8 mouse cellular contexts compared by ENCODE assay signal in the genomic region with DNA sequence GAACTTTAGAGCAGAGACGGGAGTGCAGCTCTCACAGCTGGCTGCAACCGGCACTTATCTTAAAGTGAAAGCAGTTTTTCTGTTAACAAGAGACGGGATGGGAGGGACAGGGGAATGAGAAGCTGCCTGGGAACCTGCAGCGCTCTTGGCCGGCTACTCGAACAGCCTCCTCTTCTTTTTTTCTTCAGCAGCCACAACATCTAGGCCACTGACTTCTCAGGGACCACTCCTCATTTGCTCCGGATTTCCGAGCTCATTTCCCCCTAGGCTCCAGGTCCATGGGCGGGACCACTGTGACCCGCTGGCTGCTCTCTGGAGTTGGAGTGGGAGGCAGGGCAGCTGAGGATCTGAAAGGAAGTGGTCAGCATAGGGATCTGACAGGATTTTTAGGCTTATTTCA.
DNase-seq lines count a peak whose midpoint lies in the region; ATAC-seq and TF ChIP-seq lines count a peak whose summit lies in the region.
"Not testable (repeated sequence)": the region's sequence is repeated elsewhere in the genome, so short reads cannot be mapped to it uniquely, and the experiment has no call there.

No protein-coding gene starts in this region.

- H3K4me2 ChIP-seq in heart, embryonic 15.5 days, result peak overlapping the region; percentile 41
- H3K4me2 ChIP-seq in limb, embryonic 12.5 days, result peak overlapping the region; percentile 31; the same call in 1 of the 2 replicates
- peak overlapping the region; percentile 18 for H3K4me2 ChIP-seq in myocyte (ENCODE audit: low read depth)

- H3K4me1 ChIP-seq in heart, embryonic 15.5 days (replicated peaks); limb, embryonic 12.5 days (replicated peaks); small intestine, adult 2 months (ENCODE audit: control insufficient read depth, insufficient read depth, insufficient read length, low read length): not testable (repeated sequence)

- not testable (repeated sequence) for DNase-seq in gastrocnemius, adult 2 months
- DNase-seq in heart, adult 9 months (ENCODE audit: low spot score in 2 of 2), result peak; percentile 3 to 17
- peak; percentile 8 to 31 for DNase-seq in heart, postnatal 36 days
- DNase-seq in kidney, adult 18-20 months, result peak; percentile 13

- H3K79me2 ChIP-seq in myocyte (ENCODE audit: control insufficient read depth, insufficient read depth), result not testable (repeated sequence)

- not testable (repeated sequence) for TF ChIP-seq POLR2A in myocyte (IDR thresholded peaks at IDR 0.05; ENCODE audit: insufficient read length, low read depth); small intestine, adult 2 months (IDR thresholded peaks at IDR 0.05; ENCODE audit: low read depth, low read length)

- H3K27ac ChIP-seq in gastrocnemius, adult 2 months; heart, embryonic 15.5 days; limb, embryonic 12.5 days; small intestine, adult 2 months (ENCODE audit: insufficient read depth, low read depth, low read length): not testable (repeated sequence)

- not testable (repeated sequence) for H3K36me3 ChIP-seq in heart, embryonic 15.5 days; limb, embryonic 12.5 days; myocyte (ENCODE audit: control insufficient read depth, insufficient read depth); small intestine, adult 2 months (ENCODE audit: control insufficient read depth, insufficient read depth, low read length)

- ATAC-seq in heart, embryonic 15.5 days (replicated peaks; ENCODE audit: insufficient number of reproducible peaks, insufficient read depth, low FRiP score, low read depth); limb, embryonic 12.5 days (ENCODE audit: insufficient number of reproducible peaks, insufficient read depth, low FRiP score, low TSS enrichment, low read depth): not testable (repeated sequence)

- intact Hi-C loops in gastrocnemius, adult 2 months (cut with DNase I); heart, postnatal 36 days (cut with DNase I): not testable (repeated sequence)

- not testable (repeated sequence) for H3ac ChIP-seq in myocyte (ENCODE audit: control insufficient read depth, insufficient read length)

- not testable (repeated sequence) for H3K9ac ChIP-seq in heart, embryonic 15.5 days; limb, embryonic 12.5 days (replicated peaks)

- not testable (repeated sequence) for H3K9me3 ChIP-seq in heart, embryonic 15.5 days (replicated peaks); limb, embryonic 12.5 days

- H3K27me3 ChIP-seq in heart, embryonic 15.5 days; limb, embryonic 12.5 days; myocyte (ENCODE audit: control insufficient read depth, insufficient read depth, insufficient read length); small intestine, adult 2 months (ENCODE audit: control insufficient read depth, insufficient read depth, low read length): not testable (repeated sequence)

- H3K4me3 ChIP-seq in gastrocnemius, adult 2 months, result peak overlapping the region; percentile 63
- H3K4me3 ChIP-seq in heart, embryonic 15.5 days, result peak overlapping the region; percentile 24; the same call in 1 of the 2 replicates
- not testable (repeated sequence) for H3K4me3 ChIP-seq in limb, embryonic 12.5 days (replicated peaks); myocyte
- peak overlapping the region; percentile 35; the same call in 1 of the 2 replicates for H3K4me3 ChIP-seq in small intestine, adult 2 months (ENCODE audit: low read depth, low read length)

- WGBS in heart, embryonic 15.5 days, result 19% methylated on average over 6 of the region's 10 CpGs
- 13% methylated on average over 7 of the region's 10 CpGs for WGBS in limb, embryonic 12.5 days
- 15% methylated on average over 7 of the region's 10 CpGs for WGBS in small intestine, adult 2 months

- TF ChIP-seq CTCF in gastrocnemius, adult 2 months (IDR thresholded peaks at IDR 0.05); small intestine, adult 2 months (IDR thresholded peaks at IDR 0.05; ENCODE audit: extremely low read depth, insufficient read length, insufficient replicate concordance, low read depth, low read length): not testable (repeated sequence)
